Mouse (Mus musculus) lung, postnatal 0 days (tissue): ENCODE results near the gene Ncoa1. TPM values are rescaled to one million over a fixed set of nuclear protein-coding genes. Genes with fewer than 3 reads are reported as not detected.
"Not testable (repeated sequence)": the region's sequence is repeated elsewhere in the genome, so short reads cannot be mapped to it uniquely, and the experiment has no call there.

Experiments used
- ATAC-seq: fragments of 200-750 bp; cut with Nextera tagmentation; 2 replicates; pipeline ENCODE4 v1.8.0; 2017; ENCODE audit warnings: moderate library complexity
- DNase-seq: peaks from one replicate; pipeline ENCODE4 v3.0.0-alpha.2; 2016; ENCODE audit warnings: low spot score
- H3K27ac ChIP-seq: fragments of 300-500 bp; sonication (generic); 2 replicates; pipeline ENCODE4 v1.5.1; 2014; ENCODE audit warnings: antibody characterized with exemption, mild to moderate bottlenecking, low read length, mixed read lengths
- H3K27me3 ChIP-seq: fragments of 300-500 bp; sonication (generic); replicated peaks from 2 replicates; pipeline ENCODE4 v1.6.1; 2014; ENCODE audit warnings: low read length, mixed read lengths; ENCODE audit not compliant: insufficient read depth
- H3K36me3 ChIP-seq: fragments of 300-500 bp; sonication (generic); 2 replicates; pipeline ENCODE4 v1.6.1; 2014; ENCODE audit warnings: low read length, mixed read lengths; ENCODE audit not compliant: insufficient read depth
- H3K4me1 ChIP-seq: fragments of 300-500 bp; sonication (generic); 2 replicates; pipeline ENCODE4 v1.6.1; 2014; ENCODE audit warnings: antibody characterized with exemption, low read depth, low read length, mixed read lengths; ENCODE audit not compliant: insufficient read depth
- H3K4me2 ChIP-seq: fragments of 300-500 bp; sonication (generic); replicated peaks from 2 replicates; pipeline ENCODE4 v1.6.1; 2014; ENCODE audit warnings: low read depth, mild to moderate bottlenecking, low read length, moderate library complexity, mixed read lengths
- H3K4me3 ChIP-seq: fragments of 300-500 bp; sonication (generic); 2 replicates; pipeline ENCODE4 v1.5.1; 2014; ENCODE audit warnings: low read depth, low read length
- H3K9ac ChIP-seq: fragments of 300-500 bp; sonication (generic); replicated peaks from 2 replicates; pipeline ENCODE4 v1.6.1; 2014; ENCODE audit warnings: low read depth, mild to moderate bottlenecking
- H3K9me3 ChIP-seq: fragments of 300-500 bp; sonication (generic); 2 replicates; pipeline ENCODE4 v1.6.1; 2016; ENCODE audit warnings: low read length, mixed read lengths
- CTCF ChIP-seq: IDR thresholded peaks from 2 replicates; pipeline ENCODE4 v1.5.1; 2016; ENCODE audit warnings: antibody characterized with exemption, mild to moderate bottlenecking
- EP300 ChIP-seq: IDR thresholded peaks from 2 replicates; pipeline ENCODE4 v1.6.1; 2016; ENCODE audit warnings: antibody characterized with exemption, mild to moderate bottlenecking, control low read depth
- WGBS: fragments of 180-500 bp; shearing (Covaris S2); extraction: QIAGEN DNeasy Blood & Tissue Kit; methylation state at CpG from one replicate; pipeline ENCODE4 v1.1.7; 2014; 5-methylcytosine and 5-hydroxymethylcytosine counted together
- polyA plus RNA-seq: library from polyadenylated mRNA; unstranded; fragments of >200 nt; fragmentation: Nextera tagmentation; extraction: Ambion mirVana; gene quantifications from 2 replicates; pipeline ENCODE4 v1.2.1, GENCODE M21; 2015

The Ncoa1 gene
- polyA plus RNA-seq, 1 experiment from 2014 or later: 9.6 TPM

- no peak overlapping the region for H3K27ac ChIP-seq
- H3K4me1 ChIP-seq: no peaks in the 10 kb centered on the region
- peaks cover 17% of the 10 kb centered on the region for H3K36me3 ChIP-seq
- DNase-seq: no peak
- WGBS: 85% methylated on average over 16 of the region's 16 CpGs
- H3K4me3 ChIP-seq: no peak overlapping the region
- no peaks in the 10 kb centered on the region for H3K27me3 ChIP-seq
- no peak overlapping the region for H3K9ac ChIP-seq
- H3K9me3 ChIP-seq: no peaks in the 10 kb centered on the region
- no peak for ATAC-seq
- TF ChIP-seq EP300: no peak
- TF ChIP-seq CTCF: no peak
- H3K4me2 ChIP-seq: no peak overlapping the region
These were observed 224.0 kb downstream of the Ncoa1 start for GRCm38 (mm10) chr12:4252742-4253655.

DNA sequence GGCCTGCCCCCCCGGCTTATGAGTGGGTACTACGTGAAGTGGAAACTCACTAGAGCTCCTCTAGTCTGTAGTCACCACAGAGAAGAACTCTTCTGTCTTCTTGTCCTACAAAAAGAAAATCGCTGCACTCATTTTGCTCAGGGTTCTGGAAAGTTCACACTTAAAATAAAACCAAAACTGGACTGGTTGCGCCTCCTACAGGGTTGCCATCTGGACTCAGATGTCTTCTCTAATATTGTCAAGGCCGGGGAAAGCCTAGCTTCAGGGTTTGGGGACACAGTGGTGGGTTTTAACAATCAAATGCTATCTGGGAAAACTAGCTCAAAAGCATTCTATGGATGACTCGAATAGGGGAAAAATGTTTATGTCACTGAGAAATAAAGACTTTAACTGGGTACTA is 227.2 kb downstream of the Ncoa1 start:
- WGBS: 73% methylated on average over 6 of the region's 6 CpGs
- Histone ChIP-seq H3K27ac (no peak overlapping the region), H3K9me3 (no peaks in the 10 kb centered on the region), H3K4me1 (no peaks in the 10 kb centered on the region), H3K36me3 (peaks cover 17% of the 10 kb centered on the region), H3K9ac (no peak overlapping the region), H3K27me3 (no peaks in the 10 kb centered on the region), H3K4me2 (no peak overlapping the region), H3K4me3 (no peak overlapping the region)
- TF ChIP-seq CTCF: no peak
- TF ChIP-seq EP300: no peak
- DNase-seq (no peak), ATAC-seq (no peak)

DNA sequence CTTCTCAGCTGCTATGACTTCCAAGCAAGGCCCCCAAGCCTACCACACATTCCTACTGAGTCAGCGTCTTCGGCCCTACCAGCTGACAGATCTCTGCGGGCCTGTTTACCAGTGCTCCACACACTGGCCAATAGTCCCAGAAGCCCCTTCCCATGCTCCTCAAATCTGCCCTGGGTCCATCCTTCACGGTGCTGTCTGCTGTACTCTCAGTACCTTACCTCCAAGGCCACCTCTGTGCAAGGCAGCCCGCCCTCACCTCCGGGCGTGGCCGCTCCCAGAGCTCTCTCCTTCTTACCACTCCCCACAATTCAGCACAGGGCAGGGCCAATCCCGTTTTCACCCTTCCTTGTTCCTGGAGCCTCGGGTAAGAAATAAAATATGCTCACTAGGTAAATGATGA is 231.2 kb downstream of the Ncoa1 start:
- Histone ChIP-seq H3K4me1 (no peaks in the 10 kb centered on the region), H3K4me2 (no peak overlapping the region), H3K27me3 (no peaks in the 10 kb centered on the region), H3K27ac (no peak overlapping the region), H3K36me3 (peaks cover under 1% of the 10 kb centered on the region; the same call in 1 of the 2 replicates), H3K9ac (no peak overlapping the region), H3K4me3 (no peak overlapping the region), H3K9me3 (no peaks in the 10 kb centered on the region)
- TF ChIP-seq EP300 (no peak), CTCF (no peak)
- DNase-seq (no peak), ATAC-seq (no peak)
- WGBS: 76% methylated on average over 10 of the region's 10 CpGs

- TF ChIP-seq EP300 (peak; percentile 58; the same call in 1 of the 2 replicates), CTCF (no peak)
- peak; percentile 78 for DNase-seq
- Histone ChIP-seq H3K4me3 (no peak overlapping the region), H3K27ac (peak overlapping the region; percentile 75), H3K9me3 (no peaks in the 10 kb centered on the region), H3K9ac (no peak overlapping the region), H3K4me2 (no peak overlapping the region), H3K4me1 (no peaks in the 10 kb centered on the region), H3K27me3 (no peaks in the 10 kb centered on the region), H3K36me3 (no peaks in the 10 kb centered on the region)
- ATAC-seq: peak; percentile 67
- 50% methylated on average over 2 of the region's 2 CpGs for WGBS
These were observed 233.2 kb downstream of the Ncoa1 start for GRCm38 (mm10) chr12:4243805-4244204.

DNA sequence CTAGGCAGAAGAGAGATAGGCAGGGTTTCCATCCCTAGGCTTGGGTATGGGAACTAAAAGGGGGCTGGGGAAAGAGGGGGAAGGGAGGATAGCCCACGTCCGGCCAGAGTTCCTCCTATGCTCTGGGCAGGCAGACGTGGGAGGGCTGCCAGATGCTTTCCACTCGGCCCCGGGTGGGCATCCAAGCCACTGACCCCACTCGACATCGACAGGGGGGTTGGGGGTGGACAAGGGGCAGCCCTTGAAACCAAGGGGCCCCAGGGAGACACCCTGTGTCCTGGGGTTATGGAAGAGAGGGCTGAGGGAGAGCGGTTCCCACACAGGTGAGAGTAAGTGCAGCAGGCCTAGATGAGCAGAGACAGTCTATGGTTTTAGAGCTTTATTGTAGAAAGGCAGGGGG is 236.7 kb downstream of the Ncoa1 start:
- ATAC-seq: not testable (repeated sequence)

DNA sequence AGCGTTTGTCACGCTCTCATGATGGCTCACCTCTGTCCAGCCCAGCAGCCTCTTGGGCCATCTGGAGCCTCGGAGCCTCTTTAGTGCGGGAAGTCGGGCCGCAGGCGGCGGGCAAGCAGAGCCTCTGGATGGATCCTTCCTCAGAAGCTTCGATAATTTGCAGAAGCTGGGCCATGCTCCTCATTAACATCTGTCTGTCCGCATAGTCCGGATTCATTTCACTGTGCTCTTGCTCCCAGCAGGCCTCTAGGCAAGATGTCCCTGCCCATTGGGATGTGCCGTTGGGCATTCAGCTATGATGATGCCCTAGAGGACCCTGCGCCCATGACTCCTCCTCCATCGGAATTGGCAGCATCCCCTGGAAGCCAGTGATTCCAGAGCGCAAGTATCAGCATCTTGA is 239.5 kb downstream of the Ncoa1 start:
- no peak for DNase-seq
- no peaks in the 10 kb centered on the region for H3K36me3 ChIP-seq
- no peak overlapping the region for H3K27ac ChIP-seq
- WGBS: 96% methylated on average over 15 of the region's 15 CpGs
- no peak overlapping the region for H3K4me3 ChIP-seq
- no peaks in the 10 kb centered on the region; the same call in 1 of the 2 replicates for H3K4me1 ChIP-seq
- TF ChIP-seq CTCF (no peak), EP300 (no peak)
- ATAC-seq: no peak
- H3K4me2 ChIP-seq: no peak overlapping the region
- H3K27me3 ChIP-seq: no peaks in the 10 kb centered on the region
- H3K9ac ChIP-seq: no peak overlapping the region
- H3K9me3 ChIP-seq: no peaks in the 10 kb centered on the region

More for the DNA sequence above, 236.7 kb downstream of the Ncoa1 start:
- not testable (repeated sequence) for H3K9me3 ChIP-seq, H3K27ac ChIP-seq, H3K4me3 ChIP-seq, H3K9ac ChIP-seq, H3K4me2 ChIP-seq, H3K27me3 ChIP-seq, DNase-seq, H3K4me1 ChIP-seq, H3K36me3 ChIP-seq
- WGBS: 63% methylated on average over 8 of the region's 8 CpGs
